Mouse (Mus musculus) ZHBTc4 (cell line): ENCODE data around the gene Fcrl5.

Experiments used
- DNase-seq: peaks from one replicate; pipeline ENCODE4 v3.0.0-alpha.2; 2011; ENCODE audit warnings: low read depth, low spot score

Fcrl5 gene

DNA sequence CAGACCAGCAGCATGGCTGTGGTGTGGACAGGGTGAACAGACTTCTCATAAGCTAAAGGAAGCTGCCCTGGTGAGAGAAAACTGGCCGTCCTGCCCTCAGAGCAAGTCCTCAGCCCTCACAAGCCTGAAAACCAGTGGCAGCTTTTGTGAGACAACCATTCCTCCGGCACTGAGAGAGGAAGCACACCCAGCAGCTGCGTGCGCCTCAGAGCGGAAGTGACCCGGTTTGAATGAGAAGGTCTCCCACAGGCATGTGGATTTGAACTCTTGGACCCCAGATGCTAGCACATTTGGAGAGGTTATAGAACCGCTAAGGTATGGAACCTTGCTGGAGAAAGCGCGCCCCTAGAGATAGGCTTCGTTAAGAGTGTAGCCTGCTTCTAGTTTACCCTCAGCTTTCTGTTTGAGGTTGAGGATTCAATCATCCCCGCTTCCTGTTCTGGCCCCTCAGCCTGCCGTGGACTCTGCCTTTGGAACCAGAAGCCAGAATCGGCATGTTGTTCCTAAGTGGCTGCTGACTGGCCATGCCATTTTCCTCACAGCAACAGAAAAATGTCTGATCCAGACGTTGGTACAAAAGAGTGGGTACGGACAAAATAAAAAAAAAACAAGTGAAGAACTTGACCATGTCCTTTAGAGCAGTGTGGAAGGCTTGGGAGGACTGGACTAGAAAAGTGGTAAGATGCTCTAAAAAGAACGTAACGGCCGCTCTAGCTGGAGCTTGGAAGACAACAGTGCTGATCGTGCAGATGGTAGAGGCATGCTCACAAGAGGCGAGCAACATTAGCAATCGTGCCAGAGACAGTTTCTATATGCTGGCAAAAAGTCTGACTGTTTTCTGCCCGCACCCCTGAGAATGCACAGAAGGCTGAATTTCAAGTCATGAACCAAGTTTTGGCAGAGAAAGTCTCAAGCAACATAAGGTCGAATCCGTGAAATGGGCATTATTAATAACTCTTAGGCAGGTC, 64.8 kb downstream of the Fcrl5 start:
- peak; percentile 41 for DNase-seq

DNA sequence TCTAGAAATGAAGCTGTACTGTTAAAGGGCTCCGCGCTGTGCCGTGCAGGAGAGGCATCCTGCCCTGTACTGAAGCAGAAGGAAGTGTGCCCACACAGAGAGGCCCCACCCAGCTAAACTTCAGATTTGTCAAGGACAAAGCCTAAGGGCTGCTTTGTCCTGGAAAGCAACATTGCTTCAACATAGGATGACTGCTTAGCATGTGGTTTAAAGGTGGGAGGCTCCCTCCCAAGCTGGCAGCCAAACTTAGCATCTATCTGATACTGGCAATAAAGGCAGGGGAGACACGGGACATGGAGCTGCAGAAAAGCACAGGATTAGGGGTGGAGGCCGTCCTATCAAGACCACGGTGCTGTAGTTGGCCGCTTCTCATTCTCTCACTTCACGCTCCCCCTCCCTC, 65.6 kb downstream of the Fcrl5 start:
- DNase-seq = peak; percentile 62

- DNase-seq = no peak
These were observed 67.2 kb downstream of the Fcrl5 start for GRCm38 (mm10) chr3:87502771-87503170.

DNA sequence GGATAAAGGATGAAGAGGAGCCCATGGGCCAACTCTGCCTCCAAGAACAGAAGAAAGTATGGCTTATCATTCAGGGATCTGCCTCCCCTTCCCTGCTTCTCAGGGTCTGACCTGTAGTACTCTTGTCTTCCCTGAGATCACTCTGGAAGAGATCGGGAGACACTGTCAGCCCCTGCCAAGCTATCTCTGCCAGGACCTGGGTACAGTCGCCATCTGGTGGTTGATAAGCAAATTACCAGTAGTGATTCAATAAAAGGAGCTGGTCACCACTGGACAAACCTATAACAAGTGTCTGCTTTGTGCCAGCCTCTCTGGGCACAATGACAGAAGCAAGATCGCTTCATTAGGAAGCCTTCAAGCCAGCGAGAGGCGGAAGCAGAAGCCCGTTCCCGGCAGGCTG, 68.8 kb downstream of the Fcrl5 start:
- peak; percentile 79 for DNase-seq

DNA sequence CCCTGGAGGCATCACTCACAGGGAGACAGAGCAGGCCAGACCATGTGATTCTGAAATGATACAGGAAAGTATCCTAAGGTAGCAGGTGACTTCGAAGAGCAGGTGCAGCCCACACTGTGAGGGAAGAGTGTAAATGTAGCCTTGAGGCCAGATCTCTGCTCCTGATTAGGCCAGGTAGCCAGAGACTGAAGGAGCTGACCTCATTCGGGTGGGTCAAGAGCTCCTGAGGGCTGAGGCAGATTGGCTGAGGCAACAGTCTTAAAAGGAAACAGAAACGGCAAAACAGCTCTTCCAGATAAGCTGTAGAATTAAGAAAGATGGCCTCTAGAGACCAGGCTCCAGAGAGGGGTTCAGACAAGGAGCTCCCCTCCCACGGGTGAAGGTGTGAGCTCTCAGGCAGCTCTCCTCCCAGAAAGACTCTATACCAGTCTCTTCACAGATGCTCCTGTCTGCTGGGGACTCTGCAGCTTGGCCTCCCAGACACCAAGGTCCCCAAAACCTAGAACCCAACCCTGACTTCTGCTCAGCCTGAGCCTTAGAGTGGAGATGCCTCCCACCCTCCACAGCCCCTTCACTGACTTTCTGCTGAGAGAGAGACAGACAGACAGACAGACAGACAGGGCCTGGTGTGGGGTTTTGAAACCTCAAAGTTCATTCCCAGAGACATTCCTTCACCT, 69.3 kb downstream of the Fcrl5 start:
- no peak for DNase-seq

GRCm38 (mm10) chr3:87506456-87507416, 71.2 kb downstream of the Fcrl5 start:
- no peak for DNase-seq

DNA sequence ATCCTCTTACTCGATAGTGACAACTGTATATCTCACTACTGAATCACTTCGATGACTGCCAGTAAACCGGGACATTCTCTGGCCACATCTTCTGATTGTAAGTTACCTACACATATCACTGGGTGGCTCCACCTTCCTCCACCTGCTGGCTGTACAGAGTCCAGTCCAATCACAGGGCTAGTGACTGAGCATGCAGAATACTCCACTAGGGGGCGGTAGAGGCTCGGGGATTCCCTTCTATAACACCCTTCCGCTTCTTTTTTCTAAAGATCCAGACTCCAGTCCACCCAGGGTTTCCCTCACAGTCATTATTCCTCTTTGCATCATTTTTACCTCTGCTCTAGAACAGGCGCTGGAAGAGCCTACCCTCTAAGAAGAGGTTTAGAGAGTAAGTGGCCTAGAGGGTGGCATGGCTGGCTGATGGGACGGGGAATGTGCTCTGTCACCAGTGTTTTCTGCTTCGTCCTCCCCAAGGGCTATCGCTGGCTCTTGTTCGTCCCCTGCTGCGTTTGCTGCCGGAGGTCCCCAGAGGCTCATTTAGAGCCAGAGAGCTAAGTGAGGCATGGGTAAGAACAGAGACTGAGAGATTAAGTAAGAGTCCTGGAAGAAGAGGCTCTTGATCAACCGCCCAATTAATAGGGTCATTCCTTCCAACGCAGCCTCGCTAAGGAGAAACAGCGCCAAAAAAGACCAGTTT, 72.8 kb downstream of the Fcrl5 start:
- peak; percentile 90 for DNase-seq

DNA sequence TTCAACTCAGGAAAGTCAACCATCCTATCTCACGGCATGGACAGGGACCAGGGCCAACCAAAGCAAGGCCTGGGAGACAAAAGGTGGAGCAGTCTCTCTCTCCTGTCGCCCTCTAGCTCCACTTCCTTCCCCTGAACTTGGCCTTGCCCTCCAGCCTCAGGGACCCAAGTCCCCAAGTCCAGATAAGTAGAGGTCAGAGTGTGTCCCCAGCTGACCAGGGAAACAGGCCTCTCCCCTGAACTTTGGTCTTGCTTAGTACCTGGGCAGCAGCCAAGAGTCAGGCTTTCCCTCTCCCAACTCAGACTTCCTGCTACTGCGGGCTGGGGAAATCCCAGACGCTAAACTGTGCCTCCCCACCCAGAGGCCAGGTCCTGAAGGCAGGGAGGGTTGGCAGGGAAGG, 73.5 kb downstream of the Fcrl5 start:
- no peak for DNase-seq

GRCm38 (mm10) chr3:87510832-87511231, 75.3 kb downstream of the Fcrl5 start:
- no peak for DNase-seq

- DNase-seq = peak; percentile 54
These were observed 76.6 kb downstream of the Fcrl5 start for GRCm38 (mm10) chr3:87511971-87512765.

GRCm38 (mm10) chr3:87515567-87516081, 80.1 kb downstream of the Fcrl5 start:
- DNase-seq = no peak

- DNase-seq = no peak
These were observed 82.9 kb downstream of the Fcrl5 start for GRCm38 (mm10) chr3:87518425-87518824.

GRCm38 (mm10) chr3:87521126-87521525, 85.6 kb downstream of the Fcrl5 start:
- no peak for DNase-seq

DNA sequence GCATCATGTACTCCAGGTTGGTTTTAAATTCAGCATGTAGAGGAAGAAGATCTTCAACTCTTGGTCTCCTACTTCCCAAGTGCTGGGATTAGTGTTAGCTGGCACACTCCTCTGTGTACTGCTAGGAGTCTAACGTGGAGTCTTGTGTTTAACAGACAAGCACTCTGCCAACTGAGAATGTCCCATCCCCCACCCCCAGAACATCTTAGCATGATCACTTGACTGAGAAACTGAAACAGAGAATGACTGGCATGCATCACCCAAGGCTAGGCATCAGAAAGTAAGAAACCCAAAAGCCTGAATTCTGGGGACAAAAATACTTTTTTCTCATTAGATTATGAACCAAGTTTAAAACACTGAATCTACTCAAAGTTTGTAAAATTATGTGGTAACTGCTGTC, 86.3 kb downstream of the Fcrl5 start:
- no peak for DNase-seq

DNA sequence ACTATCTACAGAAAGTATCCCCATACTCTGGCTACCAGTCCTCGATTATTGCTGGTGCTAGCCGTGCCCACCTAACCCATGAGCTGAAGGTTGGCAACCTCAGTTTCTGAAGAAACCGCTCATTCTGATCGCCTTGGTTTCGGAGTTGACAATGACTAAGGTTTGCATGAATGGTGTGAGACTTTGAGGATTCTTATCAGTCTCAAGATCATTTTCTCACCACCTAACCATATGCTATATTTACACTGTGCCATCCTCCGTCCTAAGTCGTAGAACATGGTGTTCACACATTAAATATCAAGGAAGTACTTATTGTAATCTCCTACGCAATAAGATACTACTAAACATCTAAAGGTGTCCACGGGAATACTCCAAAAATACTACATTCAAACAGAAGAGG, 88.1 kb downstream of the Fcrl5 start:
- no peak for DNase-seq

DNA sequence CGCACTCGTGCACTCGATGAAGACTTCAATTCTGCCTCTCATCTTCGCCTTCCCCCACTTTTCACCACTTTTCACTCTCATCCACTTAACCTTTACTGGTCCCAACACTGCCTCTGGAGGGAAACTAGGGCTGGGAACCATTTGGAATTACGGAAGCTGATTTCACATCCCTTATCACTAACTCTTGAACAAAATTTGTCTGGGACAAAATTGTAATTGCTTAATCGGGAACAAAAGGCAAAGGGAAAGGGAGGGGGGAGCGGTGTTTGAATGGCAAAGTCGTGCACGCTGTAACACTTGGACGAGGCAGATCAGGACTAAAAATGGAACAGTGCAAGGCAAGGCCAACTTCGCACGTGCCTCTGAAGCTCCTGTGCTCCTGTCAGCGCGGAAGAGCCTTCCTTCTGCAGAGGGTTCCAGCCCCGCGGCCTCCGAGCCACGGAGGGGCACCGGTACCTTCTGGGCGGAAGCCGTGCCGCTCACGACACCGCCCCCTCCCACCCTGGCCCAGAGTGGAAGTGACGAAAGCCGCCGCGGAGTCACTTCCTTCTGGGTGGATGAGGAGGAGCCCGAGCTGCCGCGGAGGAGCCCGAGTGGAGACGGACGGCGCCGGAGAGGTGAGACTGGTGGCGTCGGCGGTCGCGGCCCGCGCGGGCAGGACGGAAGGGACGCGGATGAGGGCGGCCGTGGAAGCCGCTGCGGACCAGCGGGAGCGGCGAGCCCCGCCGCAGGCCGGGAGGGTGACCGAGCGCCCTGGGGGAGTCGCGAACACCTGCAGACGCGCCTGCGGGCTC, 89.7 kb downstream of the Fcrl5 start, which contains the start of gene Etv3:
TSS of gene Etv3 (plus strand) at position 365 of the 794 bp plus-strand sequence.
- peak; percentile 91 for DNase-seq

GRCm38 (mm10) chr3:87525837-87526570, 90.4 kb downstream of the Fcrl5 start:
- DNase-seq = no peak

DNA sequence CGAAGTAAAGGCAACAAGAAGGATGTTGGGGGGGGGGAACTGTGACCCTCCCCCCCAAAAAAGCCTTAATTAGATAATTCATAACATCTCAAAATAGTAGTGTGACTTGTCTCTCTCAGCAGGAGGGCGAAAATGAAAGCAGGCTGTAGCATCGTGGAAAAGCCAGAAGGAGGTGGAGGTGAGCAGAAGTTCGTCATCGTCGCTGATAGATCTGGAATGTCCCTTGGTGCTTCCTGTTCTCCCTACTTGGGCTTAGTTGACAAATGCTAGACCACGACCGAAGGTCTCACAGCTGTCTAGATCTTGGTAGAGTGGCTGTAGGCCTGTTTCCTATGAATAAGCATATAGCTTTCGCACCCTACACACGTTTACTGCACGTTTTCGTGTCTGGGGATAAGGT, 91.6 kb downstream of the Fcrl5 start:
- no peak for DNase-seq
